Mouse (Mus musculus) lung, embryonic 14.5 days (tissue): Measurements from ENCODE around the gene Fhl3. TPM values are rescaled to one million over a fixed set of nuclear protein-coding genes. Genes with fewer than 3 reads are reported as not detected.

Experiments used
- ATAC-seq: fragments of 200-750 bp; cut with Nextera tagmentation; 2 replicates; pipeline ENCODE4 v1.8.0; 2017; ENCODE audit warnings: mild to moderate bottlenecking, moderate TSS enrichment, moderate library complexity; ENCODE audit not compliant: insufficient read depth
- DNase-seq: peaks from one replicate; pipeline ENCODE4 v3.0.0-alpha.2; 2015
- H3K27ac ChIP-seq: fragments of 300-500 bp; sonication (generic); 2 replicates; pipeline ENCODE4 v1.5.1; 2014; ENCODE audit warnings: low read depth, mild to moderate bottlenecking, moderate library complexity
- H3K27me3 ChIP-seq: fragments of 300-500 bp; sonication (generic); 2 replicates; pipeline ENCODE4 v1.6.1; 2014; ENCODE audit warnings: low read length, control low read depth; ENCODE audit not compliant: insufficient read depth
- H3K36me3 ChIP-seq: fragments of 300-500 bp; sonication (generic); 2 replicates; pipeline ENCODE4 v1.6.1; 2014; ENCODE audit warnings: control low read depth; ENCODE audit not compliant: insufficient read depth
- H3K4me1 ChIP-seq: fragments of 300-500 bp; sonication (generic); 2 replicates; pipeline ENCODE4 v1.6.1; 2014; ENCODE audit warnings: antibody characterized with exemption, control low read depth; ENCODE audit not compliant: insufficient read depth
- H3K4me2 ChIP-seq: fragments of 300-500 bp; sonication (generic); 2 replicates; pipeline ENCODE4 v1.6.1; 2014; ENCODE audit warnings: mild to moderate bottlenecking
- H3K4me3 ChIP-seq: fragments of 300-500 bp; sonication (generic); 2 replicates; pipeline ENCODE4 v1.5.1; 2014; ENCODE audit warnings: low read depth, low read length
- H3K9ac ChIP-seq: fragments of 300-500 bp; sonication (generic); 2 replicates; pipeline ENCODE4 v1.6.1; 2014
- H3K9me3 ChIP-seq: fragments of 300-500 bp; sonication (generic); 2 replicates; pipeline ENCODE4 v1.6.1; 2016; ENCODE audit warnings: low read depth, low read length, control low read depth
- CTCF ChIP-seq: IDR thresholded peaks from 2 replicates; pipeline ENCODE4 v1.5.1; 2016; ENCODE audit warnings: antibody characterized with exemption, low read depth
- WGBS: fragments of 180-500 bp; shearing (Covaris S2); extraction: QIAGEN DNeasy Blood & Tissue Kit; methylation state at CpG from one replicate; pipeline ENCODE4 v1.1.7; 2014; 5-methylcytosine and 5-hydroxymethylcytosine counted together
- polyA plus RNA-seq: library from polyadenylated mRNA; unstranded; fragments of >200 nt; fragmentation: Nextera tagmentation; extraction: Ambion mirVana; gene quantifications from 2 replicates; pipeline ENCODE4 v1.2.1, GENCODE M21; 2014

Fhl3 gene
- polyA plus RNA-seq: 12.8 and 13.1 TPM in 2 replicates

DNA sequence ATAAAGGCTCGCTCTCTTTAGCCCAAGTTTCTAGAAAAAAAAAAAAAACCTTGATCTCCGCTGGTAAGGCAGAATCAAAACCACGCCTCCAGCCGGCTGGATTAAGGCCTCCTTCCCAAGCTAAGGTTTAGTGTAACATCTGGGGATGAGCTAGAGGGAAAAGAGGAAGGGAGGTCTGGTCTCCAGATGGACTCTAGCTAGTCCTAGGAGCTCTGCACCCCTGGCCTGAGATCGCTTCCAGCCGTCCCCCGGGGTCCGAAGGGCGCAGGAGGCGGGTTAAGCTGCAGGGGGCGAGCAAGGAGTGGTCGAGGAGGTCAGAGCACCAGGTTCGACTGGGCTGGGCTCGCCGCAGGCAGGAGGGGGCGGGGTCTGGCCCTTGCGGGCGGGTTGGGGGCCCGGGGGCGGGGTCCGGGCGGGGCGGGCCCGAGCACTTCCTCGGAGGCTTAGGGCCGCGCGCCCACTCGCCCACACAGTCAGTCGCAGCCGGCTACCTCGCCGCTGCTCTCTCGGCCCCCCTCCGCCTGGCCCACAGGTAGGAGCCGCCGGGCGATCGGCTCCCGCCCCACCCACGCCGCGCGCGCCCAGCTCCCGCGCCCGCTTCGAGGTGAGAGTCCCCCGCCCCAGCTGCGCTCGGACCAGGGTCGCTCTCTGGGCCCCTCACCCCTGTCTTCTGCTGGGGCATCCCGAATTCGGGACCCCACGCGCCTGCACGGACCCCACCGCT, at the start of gene Fhl3:
Gene Fhl3, plus strand, starts transcription at position 454 of the 724 bp plus-strand sequence.
- peak; percentile 85 for DNase-seq
- Histone ChIP-seq H3K36me3 (peaks cover under 1% of the 10 kb centered on the region; the same call in 1 of the 2 replicates), H3K4me3 (peak within 1 kb of the TSS; percentile 78), H3K9ac (peak within 1 kb of the TSS; percentile 84), H3K4me2 (peak within 1 kb of the TSS; percentile 86), H3K27me3 (peaks cover 8% of the 10 kb centered on the region; the same call in 1 of the 2 replicates), H3K9me3 (no peaks in the 10 kb centered on the region), H3K4me1 (peaks cover 33% of the 10 kb centered on the region), H3K27ac (peak within 1 kb of the TSS; percentile 88)
- under 1% methylated on average over 40 of the region's 59 CpGs for WGBS
- ATAC-seq: peak; percentile 67
- TF ChIP-seq CTCF: peak; percentile 42; the same call in 1 of the 2 replicates

DNA sequence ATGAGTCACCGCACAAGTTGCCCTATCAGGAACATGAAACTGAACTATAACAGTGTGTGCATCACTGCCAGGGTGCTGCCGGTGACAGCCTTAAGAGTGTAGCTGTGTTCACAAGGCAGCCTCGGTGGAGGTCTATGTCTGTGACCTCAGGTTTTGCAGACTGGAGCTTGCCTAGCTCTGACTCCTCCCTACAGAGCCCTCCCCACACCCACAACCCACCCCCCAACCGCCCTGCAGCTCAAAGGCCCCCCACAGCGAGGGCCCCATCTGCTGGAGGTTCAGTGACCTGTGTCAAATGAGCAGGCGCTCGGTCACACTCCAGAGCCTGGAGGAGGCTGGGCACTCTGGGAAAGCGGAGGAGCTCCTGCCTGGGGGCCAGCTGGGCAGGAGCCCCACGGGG, 47.6 kb upstream of the Fhl3 start:
- no peak overlapping the region for H3K4me2 ChIP-seq
- WGBS: 6% methylated on average over 9 of the region's 9 CpGs
- H3K9me3 ChIP-seq: no peaks in the 10 kb centered on the region
- H3K9ac ChIP-seq: no peak overlapping the region
- no peak for ATAC-seq
- H3K27me3 ChIP-seq: peaks cover 52% of the 10 kb centered on the region
- TF ChIP-seq CTCF: no peak
- no peak overlapping the region for H3K4me3 ChIP-seq
- H3K4me1 ChIP-seq: no peaks in the 10 kb centered on the region; the same call in 1 of the 2 replicates
- no peaks in the 10 kb centered on the region for H3K36me3 ChIP-seq
- no peak for DNase-seq
- H3K27ac ChIP-seq: no peak overlapping the region

DNA sequence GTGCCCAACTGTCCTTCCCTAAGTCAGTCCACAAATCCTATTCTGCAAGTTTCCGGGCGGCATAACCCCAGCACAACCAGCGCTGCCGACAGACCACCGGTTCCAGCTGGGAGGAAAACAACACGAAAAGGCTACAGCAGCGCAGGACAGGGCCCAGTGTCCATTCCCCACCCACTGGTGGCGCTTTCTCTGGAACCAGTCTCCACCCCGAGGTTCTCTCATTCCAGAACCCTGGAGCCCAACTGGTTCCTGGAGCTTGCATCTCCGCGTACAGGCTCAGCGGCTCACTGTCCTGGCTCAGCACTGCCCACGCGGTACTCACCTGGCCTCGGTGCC, 44.0 kb upstream of the Fhl3 start, which contains the start of gene Pou3f1:
Gene Pou3f1, plus strand, starts transcription at position 290 of the 336 bp plus-strand sequence.
- TF ChIP-seq CTCF: 0 out of 2 replicates have a peak, but pooled peaks have one; percentile 14
- no peak for ATAC-seq
- Histone ChIP-seq H3K9ac (peak within 1 kb of the TSS; percentile 32; the same call in 1 of the 2 replicates), H3K36me3 (no peaks in the 10 kb centered on the region), H3K9me3 (no peaks in the 10 kb centered on the region), H3K27me3 (peaks cover 86% of the 10 kb centered on the region), H3K27ac (no peak within 1 kb of the TSS), H3K4me1 (no peaks in the 10 kb centered on the region; the same call in 1 of the 2 replicates), H3K4me2 (peak within 1 kb of the TSS; percentile 96), H3K4me3 (peak within 1 kb of the TSS; percentile 56)
- DNase-seq: peak; percentile 32
- 2% methylated on average over 15 of the region's 15 CpGs for WGBS

DNA sequence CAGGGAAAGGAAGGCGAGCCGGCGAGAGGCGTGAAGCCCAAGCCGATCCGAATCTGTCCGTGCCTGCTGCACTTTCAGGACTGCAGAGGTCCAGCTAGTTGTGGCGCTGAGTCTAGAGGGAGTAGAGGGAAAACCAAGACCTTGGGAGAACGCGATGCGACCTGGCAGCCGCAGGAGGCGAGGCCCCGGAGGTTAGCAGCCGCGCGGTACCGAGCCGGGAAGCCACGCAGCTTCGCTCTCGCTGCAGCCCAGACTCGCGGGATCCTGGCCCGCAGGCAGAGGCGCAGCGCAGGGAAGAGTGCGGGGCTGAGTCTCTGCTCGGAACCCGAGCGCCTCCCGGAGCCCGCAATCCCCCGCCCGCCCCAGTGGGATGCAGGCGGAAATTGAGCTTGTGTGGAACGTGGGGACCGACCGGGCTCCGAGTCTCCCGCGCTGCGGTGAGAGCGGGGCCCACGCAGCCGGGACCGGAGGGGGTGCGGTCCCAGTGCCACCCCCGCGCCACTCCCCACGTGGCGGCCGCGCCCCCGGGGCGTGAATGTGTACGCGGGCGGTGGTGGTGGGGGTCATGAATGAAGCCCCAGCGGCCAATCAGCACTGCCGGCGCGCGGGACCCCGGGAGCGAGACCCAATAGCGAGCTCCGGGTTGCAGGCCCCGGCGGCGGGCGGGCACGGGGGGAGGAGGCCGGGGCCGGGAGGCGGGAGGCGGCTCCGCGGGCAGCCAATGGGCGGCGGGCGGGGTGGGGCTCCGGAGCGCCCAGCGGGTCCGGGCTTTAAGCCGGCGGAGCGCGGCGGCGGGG, 43.4 kb upstream of the Fhl3 start:
- Histone ChIP-seq H3K27ac (no peak overlapping the region), H3K9me3 (no peaks in the 10 kb centered on the region), H3K27me3 (peaks cover 92% of the 10 kb centered on the region), H3K4me1 (no peaks in the 10 kb centered on the region; the same call in 1 of the 2 replicates), H3K4me2 (peak overlapping the region; percentile 96), H3K9ac (peak overlapping the region; percentile 32; the same call in 1 of the 2 replicates), H3K36me3 (no peaks in the 10 kb centered on the region), H3K4me3 (peak overlapping the region; percentile 56)
- ATAC-seq (peak; percentile 93), DNase-seq (peak; percentile 90)
- whole genome bisulfite sequencing: under 1% methylated on average over 92 of the region's 92 CpGs
- no peak for TF ChIP-seq CTCF

DNA sequence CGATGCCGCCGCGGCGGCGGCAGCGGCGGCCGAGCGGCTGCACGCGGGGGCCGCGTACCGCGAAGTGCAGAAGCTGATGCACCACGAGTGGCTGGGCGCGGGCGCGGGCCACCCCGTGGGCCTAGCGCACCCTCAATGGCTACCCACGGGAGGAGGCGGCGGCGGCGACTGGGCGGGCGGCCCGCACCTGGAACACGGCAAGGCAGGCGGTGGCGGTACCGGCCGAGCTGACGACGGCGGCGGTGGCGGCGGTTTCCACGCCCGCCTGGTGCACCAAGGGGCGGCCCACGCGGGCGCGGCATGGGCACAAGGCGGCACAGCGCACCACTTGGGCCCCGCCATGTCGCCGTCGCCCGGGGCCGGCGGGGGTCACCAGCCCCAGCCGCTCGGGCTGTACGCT, 42.7 kb upstream of the Fhl3 start:
- under 1% methylated on average over 53 of the region's 61 CpGs for WGBS
- peaks cover 94% of the 10 kb centered on the region for H3K27me3 ChIP-seq
- H3K36me3 ChIP-seq: no peaks in the 10 kb centered on the region
- H3K27ac ChIP-seq: no peak overlapping the region
- DNase-seq (no peak), ATAC-seq (no peak; the same call in 1 of the 2 replicates)
- peak overlapping the region; percentile 56 for H3K4me3 ChIP-seq
- peak overlapping the region; percentile 96 for H3K4me2 ChIP-seq
- no peaks in the 10 kb centered on the region for H3K9me3 ChIP-seq
- TF ChIP-seq CTCF: no peak
- no peaks in the 10 kb centered on the region; the same call in 1 of the 2 replicates for H3K4me1 ChIP-seq
- H3K9ac ChIP-seq: no peak overlapping the region; the same call in 1 of the 2 replicates

DNA sequence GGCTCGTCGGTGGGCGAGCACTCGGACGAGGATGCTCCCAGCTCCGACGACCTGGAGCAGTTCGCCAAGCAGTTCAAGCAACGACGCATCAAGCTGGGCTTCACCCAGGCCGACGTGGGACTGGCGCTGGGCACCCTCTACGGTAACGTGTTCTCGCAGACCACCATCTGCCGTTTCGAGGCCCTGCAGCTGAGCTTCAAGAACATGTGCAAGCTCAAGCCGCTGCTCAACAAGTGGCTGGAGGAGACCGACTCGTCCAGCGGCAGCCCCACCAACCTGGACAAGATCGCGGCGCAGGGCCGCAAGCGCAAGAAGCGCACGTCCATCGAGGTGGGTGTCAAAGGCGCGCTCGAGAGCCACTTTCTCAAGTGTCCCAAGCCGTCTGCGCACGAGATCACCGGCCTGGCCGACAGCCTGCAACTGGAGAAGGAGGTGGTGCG, 42.1 kb upstream of the Fhl3 start:
- peak overlapping the region; percentile 56 for H3K4me3 ChIP-seq

More for the DNA sequence above, 42.1 kb upstream of the Fhl3 start:
- H3K27ac ChIP-seq: no peak overlapping the region
- WGBS: 1% methylated on average over 39 of the region's 39 CpGs
- no peak for TF ChIP-seq CTCF
- peaks cover 93% of the 10 kb centered on the region for H3K27me3 ChIP-seq
- peak overlapping the region; percentile 96 for H3K4me2 ChIP-seq
- DNase-seq (peak; percentile 29), ATAC-seq (no peak)
- H3K9me3 ChIP-seq: no peaks in the 10 kb centered on the region
- no peaks in the 10 kb centered on the region for H3K36me3 ChIP-seq
- H3K9ac ChIP-seq: no peak overlapping the region
- no peaks in the 10 kb centered on the region; the same call in 1 of the 2 replicates for H3K4me1 ChIP-seq
